Mouse (Mus musculus): Measurements from ENCODE around the gene Ccdc124.
"Not testable (repeated sequence)": the region's sequence is repeated elsewhere in the genome, so short reads cannot be mapped to it uniquely, and the experiment has no call there.

Gene Ccdc124

GRCm38 (mm10) chr8:70895571-70896259, 22.0 kb upstream of the Ccdc124 start:
- not testable (repeated sequence) for DNase-seq (ENCODE audit: low read depth in 2 of 2, low spot score in 2 of 2)

GRCm38 (mm10) chr8:70894771-70895545, 21.2 kb upstream of the Ccdc124 start:
- DNase-seq (ENCODE audit: low read depth in 2 of 2, low spot score in 2 of 2): no peak

DNA sequence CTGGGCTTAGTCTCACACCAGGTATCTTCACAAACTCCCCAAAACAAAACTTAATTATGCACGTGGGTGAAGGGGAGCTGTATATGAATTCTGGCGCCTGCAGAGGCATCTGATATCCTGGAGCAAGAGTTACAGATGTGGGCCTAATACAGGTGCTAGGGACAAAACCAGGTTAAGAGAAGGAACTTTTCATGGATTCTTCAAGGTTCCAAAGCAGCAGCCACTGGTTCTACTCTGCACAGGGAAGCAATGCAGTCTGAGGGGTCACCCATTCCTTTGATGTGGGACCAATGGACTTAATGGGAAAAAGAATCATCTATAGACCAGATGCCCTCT, 20.6 kb upstream of the Ccdc124 start:
- DNase-seq (ENCODE audit: low read depth in 2 of 2, low spot score in 2 of 2): no peak

GRCm38 (mm10) chr8:70893656-70894384, 20.1 kb upstream of the Ccdc124 start:
- peak; percentile 69 to 81 for DNase-seq (ENCODE audit: low read depth in 2 of 2, low spot score in 2 of 2)

- no peak for DNase-seq (ENCODE audit: low read depth in 2 of 2, low spot score in 2 of 2)
Observed at GRCm38 (mm10) chr8:70892896-70893655, 19.3 kb upstream of the Ccdc124 start.

GRCm38 (mm10) chr8:70892022-70892895, 18.5 kb upstream of the Ccdc124 start, which contains the start of gene Slc5a5:
Slc5a5 (minus strand) TSS chr8:70892757.
- DNase-seq (ENCODE audit: low read depth in 2 of 2, low spot score in 2 of 2): no peak

DNA sequence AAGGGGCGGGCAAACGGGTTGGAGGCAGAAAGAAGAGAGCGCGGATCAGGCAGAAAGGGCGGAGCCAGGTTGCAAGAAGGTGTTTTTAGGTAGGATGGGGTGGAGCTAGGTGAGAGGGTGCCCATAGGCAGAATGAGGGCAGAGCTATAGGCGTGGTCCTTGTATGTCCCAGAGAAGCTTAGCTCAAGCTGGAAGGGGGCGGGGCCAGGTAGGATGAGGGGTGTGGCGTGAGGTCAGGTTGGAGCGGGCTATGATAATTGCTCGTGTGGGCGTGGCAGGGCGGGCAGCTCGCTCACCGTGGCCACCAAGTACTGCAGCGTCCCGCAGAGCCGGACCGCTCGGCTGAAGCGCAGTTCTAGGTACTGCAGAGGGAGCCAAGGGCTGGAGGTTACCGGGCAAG, 17.6 kb upstream of the Ccdc124 start:
- DNase-seq (ENCODE audit: low read depth in 2 of 2, low spot score in 2 of 2): no peak

- no peak for DNase-seq (ENCODE audit: low read depth in 2 of 2, low spot score in 2 of 2)
Observed at GRCm38 (mm10) chr8:70890656-70891055, 16.9 kb upstream of the Ccdc124 start.

GRCm38 (mm10) chr8:70887669-70888068, 13.9 kb upstream of the Ccdc124 start:
- DNase-seq (ENCODE audit: low read depth in 2 of 2, low spot score in 2 of 2): no peak

DNA sequence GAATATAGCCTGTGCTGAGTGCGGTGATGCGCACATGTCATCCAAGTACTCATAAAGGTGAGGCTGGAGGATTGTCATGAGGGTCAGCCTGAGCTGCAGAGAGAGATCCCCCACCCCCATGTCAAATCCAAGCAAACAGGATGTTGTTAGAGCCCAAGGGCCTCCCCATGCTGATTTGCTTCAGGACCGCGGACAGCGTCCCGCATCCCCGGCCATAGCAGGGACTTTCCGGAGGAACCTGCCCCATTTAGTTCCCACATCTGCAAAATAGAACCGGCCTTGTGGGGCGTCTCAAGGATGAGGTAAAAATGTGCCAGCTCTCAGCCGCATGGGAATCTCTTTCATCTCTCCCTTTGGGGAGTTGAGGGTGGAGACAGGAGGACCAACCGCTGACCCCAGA, 11.9 kb upstream of the Ccdc124 start:
- DNase-seq (ENCODE audit: low read depth in 2 of 2, low spot score in 2 of 2): no peak

DNA sequence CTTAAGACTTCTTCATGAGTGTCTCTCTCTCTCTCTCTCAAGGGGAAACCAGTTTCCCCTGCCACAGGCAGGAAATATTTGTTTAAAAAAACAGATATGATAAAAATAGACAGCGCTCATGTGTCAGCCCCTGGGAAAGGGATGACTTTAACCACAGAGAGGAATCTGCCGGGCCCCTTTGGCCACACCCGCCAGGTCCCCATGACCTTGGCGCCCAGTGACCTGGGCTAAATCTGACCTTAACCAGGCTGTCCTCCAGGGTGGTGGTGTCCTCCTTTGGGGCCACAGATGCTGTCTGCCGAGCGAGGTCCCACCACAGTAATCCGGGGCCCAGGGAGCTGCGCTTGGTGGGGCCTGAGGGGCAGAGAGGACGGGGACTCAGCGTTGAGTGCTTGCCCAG, 10.9 kb upstream of the Ccdc124 start:
- no peak for DNase-seq (ENCODE audit: low read depth in 2 of 2, low spot score in 2 of 2)

DNA sequence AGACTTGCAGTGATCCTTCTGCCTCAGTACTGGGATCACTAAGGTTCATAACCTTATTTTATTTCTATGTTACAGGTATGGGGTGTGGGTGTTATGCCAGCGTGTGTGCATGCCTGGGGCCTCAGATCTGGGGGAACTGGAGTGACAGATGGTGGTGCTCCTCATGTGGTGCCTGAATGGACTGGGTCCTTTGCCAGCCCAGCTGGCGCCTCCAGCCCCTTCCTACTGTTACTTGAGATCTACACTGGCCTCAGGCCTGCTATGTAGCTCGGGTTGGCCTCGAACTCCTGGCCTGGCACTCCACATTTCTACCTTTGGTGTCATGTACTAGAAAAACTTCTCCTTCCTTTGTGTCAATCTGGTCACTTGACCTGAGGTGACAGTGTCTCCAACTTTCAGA, 10.5 kb upstream of the Ccdc124 start:
- no peak for DNase-seq (ENCODE audit: low read depth in 2 of 2, low spot score in 2 of 2)

DNA sequence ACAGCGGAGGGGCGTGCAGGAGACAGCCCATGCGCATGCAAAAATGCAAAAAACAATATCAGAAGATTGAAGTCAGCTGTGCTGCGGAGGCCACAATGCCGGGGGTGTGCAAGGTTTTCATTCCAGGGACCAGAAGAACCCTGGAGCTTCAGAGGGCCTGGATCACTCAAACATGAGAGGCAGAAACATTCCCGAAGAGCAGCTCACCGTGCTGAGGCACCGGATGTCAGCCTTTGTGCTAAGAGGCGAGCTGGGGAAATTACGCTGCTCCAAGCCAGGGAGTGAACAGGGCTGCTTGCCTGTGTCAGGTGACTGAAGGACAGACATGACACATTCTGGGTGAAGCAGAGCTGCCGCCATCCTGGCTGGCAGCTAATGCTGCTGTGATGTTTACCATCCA, 6.8 kb upstream of the Ccdc124 start:
- no peak for DNase-seq (ENCODE audit: low read depth in 2 of 2, low spot score in 2 of 2)

GRCm38 (mm10) chr8:70880126-70880525, 6.4 kb upstream of the Ccdc124 start:
- DNase-seq (ENCODE audit: low read depth in 2 of 2, low spot score in 2 of 2): no peak

DNA sequence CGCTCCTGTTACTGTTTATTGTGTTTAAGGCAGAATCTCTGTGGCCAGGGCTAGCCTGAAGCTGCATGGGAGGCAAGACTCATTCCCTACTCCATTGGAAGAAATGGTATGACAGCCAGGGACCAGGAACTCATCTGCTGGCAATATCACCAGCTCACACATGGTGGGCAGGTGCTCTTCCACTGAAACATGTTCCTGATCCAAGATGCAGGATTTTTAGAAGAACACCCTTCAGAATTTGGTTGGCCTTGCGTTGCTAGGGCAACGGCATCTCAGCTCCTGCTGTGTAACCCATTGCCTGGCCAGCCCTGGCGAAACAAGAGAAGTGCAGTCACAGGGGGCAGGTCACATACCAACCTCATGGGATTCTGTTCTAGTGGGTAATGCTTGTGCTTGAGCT, 5.8 kb upstream of the Ccdc124 start:
- no peak for DNase-seq (ENCODE audit: low read depth in 2 of 2, low spot score in 2 of 2)

GRCm38 (mm10) chr8:70878178-70878577, 4.4 kb upstream of the Ccdc124 start:
- no peak for DNase-seq (ENCODE audit: low read depth in 2 of 2, low spot score in 2 of 2)

DNA sequence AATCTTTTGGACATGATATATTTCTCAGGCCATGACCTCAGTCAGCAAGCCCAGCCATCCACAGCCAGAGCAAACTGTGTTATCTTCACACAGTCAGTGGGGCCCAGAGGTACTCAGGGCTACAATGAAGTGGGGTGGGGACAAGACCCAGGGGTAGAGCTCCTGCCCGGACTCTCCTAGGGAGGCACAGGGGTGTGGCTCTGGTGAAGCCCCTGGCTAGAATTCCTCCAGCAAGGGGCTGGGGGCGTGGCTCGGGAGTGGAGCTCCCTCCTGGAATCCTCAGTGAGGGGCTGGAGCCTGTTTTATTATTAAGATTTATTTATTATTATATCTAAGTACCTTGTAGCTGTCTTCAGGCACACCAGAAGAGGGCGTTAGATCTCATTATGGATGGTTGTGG, 2.6 kb upstream of the Ccdc124 start:
- no peak for DNase-seq (ENCODE audit: low read depth in 2 of 2, low spot score in 2 of 2)

- no peak for DNase-seq (ENCODE audit: low read depth in 2 of 2, low spot score in 2 of 2)
Observed at GRCm38 (mm10) chr8:70874441-70874840, 706 bp upstream of the Ccdc124 start.

DNA sequence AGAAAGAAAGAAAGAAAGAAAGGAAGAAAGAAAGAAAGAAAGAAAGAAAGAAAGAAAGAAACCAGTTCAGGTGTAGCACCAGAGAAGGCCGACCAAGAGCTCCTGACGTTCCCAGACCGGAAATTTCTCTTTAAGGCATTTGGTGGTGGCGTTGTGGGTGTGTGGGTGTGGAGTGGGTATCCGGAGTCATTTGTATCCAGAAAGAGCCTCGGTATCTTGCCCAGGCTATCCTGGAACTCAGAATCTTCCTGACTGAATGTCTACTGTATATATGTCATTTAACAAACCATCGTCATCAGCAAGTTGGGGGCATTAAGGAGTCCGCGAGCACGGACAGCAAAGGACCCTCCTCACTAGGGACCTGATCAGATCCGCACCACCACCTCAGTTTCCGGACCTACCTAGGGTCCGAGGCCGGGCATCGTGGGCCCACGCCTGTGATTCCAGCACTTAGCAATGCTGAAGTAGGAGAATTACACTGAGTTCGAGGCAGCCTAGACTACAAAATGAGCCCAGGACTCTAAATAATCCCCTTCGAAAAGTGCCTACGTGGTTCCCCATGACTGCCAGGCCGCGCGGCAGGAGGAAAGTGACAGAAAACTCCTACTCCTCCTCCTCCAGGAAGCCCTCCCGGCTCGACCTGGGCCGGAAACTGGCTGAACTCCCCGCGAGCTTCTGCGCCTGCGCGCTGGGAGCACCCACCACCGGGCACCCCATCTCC, 932 bp downstream of the Ccdc124 start:
- DNase-seq (ENCODE audit: low read depth in 2 of 2, low spot score in 2 of 2): no peak

All from CD8-positive naive resting alpha-beta T cell, adult 2 months (primary cell).